Mouse (Mus musculus) brain, embryonic 14.5 days (tissue): ENCODE results near the gene Erich2.

ENCODE experiments used
- CTCF ChIP-seq: fragments of 200-500 bp; IDR thresholded peaks from 2 replicates; pipeline ENCODE4 v1.5.1; 2012; ENCODE audit warnings: inconsistent platforms, mild to moderate bottlenecking, moderate library complexity, borderline replicate concordance; ENCODE audit not compliant: insufficient read depth, insufficient read length; ENCODE audit errors: extremely low read depth
- POLR2A ChIP-seq: fragments of 200-500 bp; IDR thresholded peaks from 2 replicates; pipeline ENCODE4 v1.6.1; 2012; ENCODE audit warnings: mild to moderate bottlenecking, inconsistent platforms, borderline replicate concordance; ENCODE audit not compliant: poor library complexity, insufficient read depth, insufficient read length, severe bottlenecking; ENCODE audit errors: extremely low read depth

GRCm38 (mm10) chr2:70564646-70565315, 56.2 kb downstream of the Erich2 start:
- TF ChIP-seq POLR2A (no peak), CTCF (no peak)
